Mouse (Mus musculus) NIH3T3 (cell line): ENCODE data around the gene Trappc6a.

Source experiments
- DNase-seq: peaks from one replicate; pipeline ENCODE4 v3.0.0-alpha.2; 2012; ENCODE audit warnings: low read depth

Trappc6a gene

DNA sequence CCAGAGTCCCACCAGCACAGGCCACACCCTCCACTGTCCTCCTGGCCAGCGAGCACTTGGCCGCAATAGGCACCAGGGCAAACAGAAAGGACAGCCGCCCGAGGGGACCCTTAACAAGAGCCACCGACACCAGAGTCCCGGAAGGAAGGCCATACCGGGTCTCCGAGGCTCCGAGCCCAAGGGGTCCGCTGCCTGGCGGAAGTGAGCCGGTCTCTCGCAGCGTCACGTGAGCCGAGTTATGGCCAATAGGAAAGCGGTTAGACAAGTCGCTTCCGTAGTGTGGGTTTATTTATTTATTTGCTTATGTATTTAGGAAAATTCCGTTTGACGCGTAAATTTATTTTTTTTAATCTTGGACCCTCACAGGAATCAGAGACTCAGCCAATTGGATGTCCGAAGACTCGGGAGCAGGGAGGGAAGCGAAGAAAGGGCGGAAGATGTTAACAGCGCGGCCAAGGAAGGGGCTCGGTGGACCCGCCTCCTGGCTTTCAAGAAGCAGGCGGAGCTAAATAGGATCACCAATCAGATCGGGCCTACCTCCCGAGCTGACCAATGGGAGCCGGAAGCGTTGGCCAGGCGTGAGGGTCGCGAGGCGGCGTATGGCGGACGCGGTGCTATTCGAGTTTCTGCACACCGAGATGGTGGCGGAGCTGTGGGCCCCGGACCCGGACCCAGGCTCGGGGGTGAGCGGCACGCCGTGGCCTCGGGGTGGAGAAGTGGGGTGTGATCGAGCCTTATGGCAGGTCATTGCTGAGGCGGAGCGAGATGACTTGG is at the start of gene Trappc6a, which contains the start of gene Bloc1s3:
Gene Trappc6a (plus strand): TSS at position 246 of the 774 bp plus-strand sequence.
Gene Bloc1s3 (minus strand): TSS at position 218 of the 774 bp plus-strand sequence.
- DNase-seq: peak; percentile 95

DNA sequence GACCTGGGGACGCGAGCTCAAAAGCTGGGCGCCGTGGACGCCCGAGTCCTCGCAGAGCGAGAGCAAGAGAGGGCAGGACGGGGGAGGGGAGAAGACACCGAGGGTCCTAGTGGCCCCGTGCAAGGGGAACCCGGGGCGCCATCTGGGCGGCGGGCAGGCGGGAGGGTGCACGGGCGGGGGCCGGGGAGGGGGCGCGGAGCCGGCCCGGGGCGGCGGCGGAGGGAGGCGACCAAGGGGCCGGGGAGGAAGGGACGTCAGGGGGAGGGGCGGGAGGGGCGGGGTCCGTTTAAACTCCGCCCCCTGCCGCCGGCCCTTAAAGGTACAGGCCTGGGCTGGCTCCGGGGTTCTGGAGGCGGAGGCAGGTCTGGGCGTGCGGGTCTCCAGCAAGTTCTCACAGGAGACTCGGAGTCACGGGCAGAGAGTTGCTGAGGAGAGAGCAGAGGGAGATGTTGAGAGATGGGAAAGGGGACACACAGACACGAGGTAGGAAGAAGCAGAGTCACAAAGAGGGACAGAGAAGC is 49.5 kb upstream of the Trappc6a start, which contains the start of gene Mark4:
Gene Mark4 (minus strand): TSS at position 231 of the 521 bp plus-strand sequence.
- peak; percentile 92 for DNase-seq

DNA sequence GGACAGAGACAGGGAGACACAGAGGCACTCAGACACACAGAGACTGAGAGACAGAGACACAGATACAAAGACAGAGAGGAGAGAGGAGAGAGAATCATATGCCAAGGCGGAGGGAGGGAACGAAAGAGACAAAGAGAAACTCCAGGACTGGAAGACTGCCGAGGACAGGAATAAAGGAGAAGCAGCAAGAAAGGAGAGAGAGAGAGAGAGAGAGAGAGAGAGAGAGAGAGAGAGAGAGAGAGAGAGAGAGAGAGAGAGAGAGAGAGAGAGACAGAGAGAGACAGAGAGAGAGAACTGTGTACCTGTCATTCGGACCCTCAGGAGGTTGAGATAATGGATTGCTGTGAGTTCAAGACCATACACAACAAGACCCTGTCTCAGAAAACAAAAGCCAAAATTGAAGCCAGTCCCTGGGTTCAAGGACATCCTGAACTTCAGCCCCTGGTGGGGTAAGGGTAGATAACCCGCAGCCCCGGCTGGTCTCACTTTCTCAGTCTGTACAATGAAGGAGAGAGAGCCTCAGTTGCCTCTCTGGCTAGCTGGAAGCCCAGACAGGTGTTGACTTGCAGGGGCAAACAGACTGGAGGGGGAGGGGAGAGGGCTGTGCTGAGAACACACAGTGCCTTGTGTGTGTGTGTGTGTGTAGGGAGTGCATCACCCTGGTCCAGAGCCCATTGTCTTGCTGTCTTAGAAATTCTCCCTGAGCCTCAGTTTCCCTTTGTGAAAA is 48.9 kb upstream of the Trappc6a start:
- no peak for DNase-seq

DNA sequence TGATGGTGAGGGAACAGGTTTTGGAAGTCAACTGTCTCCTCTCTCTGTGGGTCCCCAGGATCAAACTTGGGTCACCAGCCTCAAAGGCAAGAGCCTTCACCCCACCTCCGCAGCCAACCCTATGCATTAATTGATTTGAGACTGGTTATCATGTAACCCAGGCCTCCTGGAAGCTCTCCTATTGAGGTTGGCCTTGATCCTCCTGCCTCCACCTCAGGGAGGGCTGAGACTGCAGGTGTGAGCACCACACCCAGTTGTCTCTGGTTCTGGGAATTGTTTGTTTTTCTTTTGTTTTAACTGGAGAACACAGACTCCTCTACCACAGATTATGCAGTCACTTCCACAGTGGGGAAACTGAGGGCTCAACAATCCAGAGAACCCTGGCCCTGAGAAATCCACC is 47.7 kb upstream of the Trappc6a start:
- no peak for DNase-seq

DNA sequence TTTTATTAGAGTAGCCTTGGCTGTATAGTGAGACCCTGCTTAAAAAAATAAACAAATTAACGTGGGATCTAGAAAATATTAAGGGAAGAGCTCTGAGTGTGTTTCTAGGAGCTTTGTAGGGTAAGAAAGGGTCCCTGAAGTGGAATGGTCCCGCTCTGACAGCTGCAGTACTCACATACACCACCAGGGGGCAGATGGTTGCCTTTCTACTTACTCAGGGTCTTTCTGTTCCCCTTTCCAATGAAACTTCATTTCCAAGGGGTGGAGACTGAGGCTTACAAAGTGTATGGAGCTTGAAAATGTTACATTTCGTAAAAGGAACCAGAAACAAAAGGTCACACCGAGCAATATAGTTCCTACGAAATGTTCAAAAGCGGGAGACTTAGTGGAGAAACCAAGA is 46.7 kb upstream of the Trappc6a start:
- DNase-seq: peak; percentile 84

DNA sequence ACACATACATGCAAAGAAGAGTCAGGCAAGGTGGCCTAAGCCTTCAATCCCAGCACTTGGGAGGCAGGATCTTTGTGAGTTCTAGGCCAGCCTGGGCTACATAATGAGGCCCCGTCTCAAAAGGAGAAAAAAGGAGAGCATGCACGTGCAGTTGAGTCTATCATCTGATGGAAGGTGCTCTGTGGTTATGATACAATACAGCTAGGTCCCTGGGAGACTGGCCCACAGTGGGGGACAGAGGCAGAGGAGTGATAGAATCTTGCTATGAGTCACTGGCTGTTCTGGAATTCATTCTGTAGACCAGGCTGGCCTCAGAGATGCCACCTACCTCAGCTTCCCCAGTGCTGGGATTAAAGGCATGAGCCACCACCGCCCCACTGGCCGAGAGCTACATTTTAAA is 45.8 kb upstream of the Trappc6a start:
- DNase-seq: no peak

DNA sequence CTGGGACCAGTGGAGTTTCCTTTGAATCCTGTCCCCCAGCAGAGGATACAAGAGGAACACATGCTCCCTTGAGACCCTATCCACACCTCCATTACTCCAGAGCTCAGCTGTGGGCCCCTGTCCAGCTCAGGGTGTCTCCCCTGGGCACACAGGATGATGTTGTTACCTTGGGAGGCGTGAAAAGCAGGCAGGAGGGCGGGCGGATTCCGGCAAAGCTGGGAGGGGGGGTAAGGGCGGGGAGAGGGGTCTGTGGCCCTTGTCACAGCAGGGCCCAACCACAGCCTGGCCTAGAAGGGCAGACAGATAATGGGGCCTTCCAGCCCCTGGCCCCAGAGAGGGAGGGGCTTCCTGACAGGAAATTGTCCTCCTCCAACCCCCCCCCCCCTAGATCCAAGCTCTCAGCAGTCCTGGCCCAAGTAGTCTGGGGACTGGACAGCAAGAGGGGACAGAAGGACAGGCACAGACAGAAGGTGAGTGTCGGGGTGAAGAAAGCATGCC is 45.3 kb upstream of the Trappc6a start, which contains the start of gene Exoc3l2:
Gene Exoc3l2 (plus strand): TSS at position 448 of the 498 bp plus-strand sequence.
- DNase-seq: no peak

DNA sequence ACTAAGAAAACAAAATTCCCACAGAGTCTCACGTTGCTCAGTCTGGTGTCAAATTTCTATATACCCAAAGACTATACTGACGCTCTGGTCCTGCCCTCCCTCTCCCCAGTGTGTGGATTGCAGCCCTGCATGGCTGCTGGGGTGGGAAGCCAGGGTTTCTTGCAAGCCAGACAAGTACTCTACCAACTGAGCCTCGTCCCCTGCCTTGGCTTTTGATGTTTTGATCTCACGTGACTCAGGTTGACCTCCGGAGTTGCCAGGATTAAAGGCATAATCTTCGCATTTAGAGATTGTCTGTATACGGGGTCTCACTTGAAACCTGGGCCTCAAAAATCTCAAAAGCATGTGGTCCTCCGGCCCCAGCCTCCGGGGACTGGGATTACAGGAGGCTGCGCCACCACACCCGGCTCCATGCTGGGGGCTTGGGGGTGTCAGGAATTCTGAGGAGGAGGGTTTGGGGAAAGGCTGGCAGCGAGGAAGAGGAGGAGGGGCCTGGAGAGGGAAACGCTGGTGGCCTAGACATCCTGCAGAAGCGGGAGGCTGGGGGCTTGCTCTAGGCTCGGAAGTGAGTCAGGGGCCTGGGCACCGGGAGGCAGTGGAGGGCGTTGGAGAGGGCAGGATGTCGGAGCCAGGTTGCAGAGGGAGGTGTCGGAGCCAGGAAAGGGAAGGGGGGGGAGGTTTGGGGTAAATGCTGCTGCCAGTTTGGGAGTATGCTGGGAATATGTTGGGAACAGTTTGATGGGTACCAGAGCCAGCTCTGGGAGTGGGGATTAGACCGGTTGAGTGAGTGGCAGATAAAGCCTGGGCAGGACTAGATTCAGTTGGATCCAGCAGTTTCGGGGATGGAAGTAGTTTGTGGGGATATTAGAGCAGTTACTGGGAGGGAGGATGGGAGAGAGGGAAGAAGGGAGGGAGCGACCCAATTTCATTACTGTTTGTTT is 43.6 kb upstream of the Trappc6a start:
- peak; percentile 68 for DNase-seq

DNA sequence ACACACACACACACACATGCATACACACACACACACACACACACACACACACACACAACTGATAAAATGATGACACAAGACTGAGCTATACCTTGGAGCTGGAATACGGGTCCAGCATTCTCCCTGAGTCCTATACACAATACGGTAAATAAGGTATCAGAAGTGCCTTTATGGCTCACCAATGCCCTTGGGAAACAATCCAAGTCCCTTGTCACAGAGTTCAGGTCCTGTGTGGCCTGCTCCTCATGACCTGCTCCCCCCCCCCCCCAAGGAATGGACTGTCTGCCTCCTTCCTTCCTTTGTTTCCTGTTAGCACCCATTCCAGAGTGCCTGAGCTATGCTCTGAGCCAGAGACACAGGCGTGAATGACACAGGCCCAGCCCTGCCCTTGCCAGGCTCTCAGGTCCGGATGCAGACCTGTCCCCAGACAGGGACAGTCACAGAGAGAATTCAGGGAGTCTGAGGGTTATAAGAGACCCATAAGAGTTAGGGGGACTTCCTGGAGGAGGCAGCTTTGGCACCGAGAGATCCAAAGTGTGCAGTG is 41.5 kb upstream of the Trappc6a start:
- DNase-seq: no peak

DNA sequence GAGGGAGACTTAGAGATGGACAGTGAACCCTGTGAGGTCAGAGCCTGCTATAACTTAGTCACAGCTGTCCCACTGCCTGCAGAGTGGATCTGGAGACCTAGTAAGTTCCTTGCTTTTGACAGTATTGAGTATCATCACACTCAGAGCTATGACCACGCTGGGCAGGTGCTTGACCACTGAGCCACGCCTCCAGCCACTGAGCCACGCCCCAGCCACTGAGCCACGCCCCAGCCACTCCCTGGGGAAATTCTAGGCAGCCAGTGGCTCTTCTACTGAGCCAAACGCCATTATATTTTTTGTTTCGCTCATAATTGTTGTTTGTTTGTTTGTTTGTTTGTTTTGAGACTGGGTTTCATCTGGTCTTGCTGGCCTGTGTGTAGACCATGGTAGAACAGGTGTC is 40.6 kb upstream of the Trappc6a start:
- DNase-seq: no peak

DNA sequence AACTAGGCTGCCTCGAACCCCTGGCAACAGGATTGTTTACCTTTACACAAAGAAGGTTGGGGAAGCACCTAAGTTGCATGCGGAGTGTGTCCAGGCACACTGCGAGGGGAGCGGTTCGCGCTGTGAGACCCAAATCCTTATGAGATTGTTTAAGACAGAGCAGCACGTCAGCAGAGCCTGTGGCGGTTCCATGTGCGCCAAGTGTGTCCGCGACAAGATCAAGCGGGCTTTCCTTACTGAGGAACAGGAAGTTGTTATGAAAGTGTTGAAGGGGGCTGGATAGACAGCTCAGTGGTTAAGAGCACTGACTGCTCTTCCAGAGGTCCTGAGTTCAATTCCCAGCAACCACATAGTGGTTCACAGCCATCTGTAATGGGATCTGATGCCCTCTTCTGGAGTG is 39.9 kb upstream of the Trappc6a start:
- no peak for DNase-seq

DNA sequence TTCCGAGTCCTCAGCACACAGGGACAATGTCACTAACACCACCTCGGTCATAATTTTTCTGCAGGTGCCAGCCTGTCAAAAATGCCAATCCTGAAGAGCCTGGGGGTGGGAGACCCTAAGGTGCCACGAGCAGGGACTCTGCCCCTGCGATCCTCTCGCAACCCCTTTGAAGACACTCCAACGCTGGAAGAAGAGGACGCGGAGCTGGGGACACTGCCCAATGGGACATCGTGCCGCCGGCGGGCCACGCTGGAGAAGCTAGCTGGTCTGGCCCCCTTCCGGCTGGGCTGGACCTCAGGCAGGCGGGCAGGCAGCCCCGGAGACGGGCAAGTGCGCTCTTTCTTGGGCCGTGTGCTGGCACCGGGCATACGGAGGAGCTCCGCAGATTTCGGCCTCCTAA is 38.8 kb upstream of the Trappc6a start:
- no peak for DNase-seq

DNA sequence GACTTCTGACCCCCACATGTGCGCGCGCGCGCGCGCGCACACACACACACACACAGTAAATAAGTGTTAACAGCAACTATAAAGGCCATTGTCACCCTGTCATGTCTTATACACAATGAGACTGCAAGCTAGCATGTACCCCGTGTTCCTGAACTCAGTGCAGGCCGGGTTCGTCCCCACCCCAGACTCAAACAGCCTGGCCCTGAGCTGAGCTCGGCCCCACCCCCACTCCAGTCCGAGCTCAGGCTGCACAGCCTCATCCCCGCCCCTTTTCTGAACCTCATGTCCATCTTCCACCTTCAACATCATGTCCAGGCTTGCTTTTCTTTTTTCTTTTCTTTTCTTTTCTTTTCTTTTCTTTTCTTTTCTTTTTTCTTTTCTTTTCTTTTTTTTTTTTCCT is 37.9 kb upstream of the Trappc6a start:
- no peak for DNase-seq

DNA sequence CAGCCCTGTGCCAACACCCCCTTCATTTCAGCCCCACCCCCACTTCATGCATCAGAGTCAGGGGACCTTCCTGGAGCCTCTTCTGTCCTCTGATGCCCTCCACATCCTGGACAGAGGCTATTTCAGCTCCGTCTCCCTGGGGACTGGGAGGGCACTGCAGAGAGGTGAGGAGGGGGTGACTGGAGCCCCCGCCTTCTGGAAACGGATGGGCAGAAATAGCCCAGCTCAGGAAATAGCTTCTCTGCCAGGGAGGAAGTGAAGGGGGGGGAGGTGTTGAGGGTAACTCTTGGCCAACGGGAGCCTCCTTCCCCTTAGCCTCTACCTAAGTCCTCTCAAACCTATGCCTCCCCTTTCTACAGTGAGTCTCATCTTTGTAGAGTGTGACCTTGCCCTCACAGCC is 35.8 kb upstream of the Trappc6a start:
- DNase-seq: no peak

DNA sequence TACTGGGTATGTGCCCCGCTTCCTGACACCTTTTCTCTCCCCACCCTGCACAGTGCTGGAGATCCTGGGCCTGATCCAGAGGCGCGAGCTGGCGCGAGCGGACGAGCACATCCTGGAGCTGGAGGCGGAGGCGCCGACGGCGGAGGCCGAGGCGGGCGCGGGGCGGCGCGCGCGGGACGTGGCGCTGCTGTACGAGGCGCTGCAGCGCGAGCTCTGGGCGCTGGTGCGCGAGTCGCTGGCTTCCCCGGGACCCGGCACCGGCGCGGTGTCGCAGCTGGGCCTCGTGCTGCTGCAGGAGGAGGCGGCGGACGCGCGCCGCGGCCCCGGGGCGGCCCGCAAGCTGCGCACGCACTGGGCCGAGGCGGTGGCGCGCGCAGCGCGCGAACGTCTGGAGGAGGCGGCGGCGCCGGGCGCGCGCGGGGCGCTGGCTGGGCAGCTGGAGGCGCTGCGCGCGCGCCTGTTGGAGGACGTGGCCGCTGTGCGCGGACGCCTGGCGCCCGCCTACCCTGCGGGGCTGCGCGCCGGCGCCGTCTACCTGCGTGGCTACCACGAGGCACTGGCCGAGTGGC is 34.2 kb upstream of the Trappc6a start:
- DNase-seq: no peak

DNA sequence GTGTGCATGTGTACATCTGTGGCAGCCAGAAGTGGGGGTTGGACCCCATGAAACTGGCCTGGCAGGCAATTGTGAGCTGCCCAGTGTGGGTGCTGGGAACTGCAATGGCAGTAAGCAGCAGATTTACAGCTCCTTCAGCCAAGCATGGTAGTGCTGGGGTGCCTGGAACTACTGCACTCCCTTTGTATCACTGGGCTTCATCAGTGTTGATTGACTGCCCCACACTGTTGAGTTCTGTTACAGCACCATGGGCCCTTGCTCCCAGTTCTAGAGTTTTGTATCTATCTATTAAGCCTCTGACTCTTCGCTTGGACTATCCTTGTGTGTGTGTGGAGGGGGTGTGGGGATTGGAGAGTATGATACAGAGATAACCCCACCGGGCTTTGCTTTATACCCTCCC is 31.1 kb upstream of the Trappc6a start:
- peak; percentile 36 for DNase-seq

DNA sequence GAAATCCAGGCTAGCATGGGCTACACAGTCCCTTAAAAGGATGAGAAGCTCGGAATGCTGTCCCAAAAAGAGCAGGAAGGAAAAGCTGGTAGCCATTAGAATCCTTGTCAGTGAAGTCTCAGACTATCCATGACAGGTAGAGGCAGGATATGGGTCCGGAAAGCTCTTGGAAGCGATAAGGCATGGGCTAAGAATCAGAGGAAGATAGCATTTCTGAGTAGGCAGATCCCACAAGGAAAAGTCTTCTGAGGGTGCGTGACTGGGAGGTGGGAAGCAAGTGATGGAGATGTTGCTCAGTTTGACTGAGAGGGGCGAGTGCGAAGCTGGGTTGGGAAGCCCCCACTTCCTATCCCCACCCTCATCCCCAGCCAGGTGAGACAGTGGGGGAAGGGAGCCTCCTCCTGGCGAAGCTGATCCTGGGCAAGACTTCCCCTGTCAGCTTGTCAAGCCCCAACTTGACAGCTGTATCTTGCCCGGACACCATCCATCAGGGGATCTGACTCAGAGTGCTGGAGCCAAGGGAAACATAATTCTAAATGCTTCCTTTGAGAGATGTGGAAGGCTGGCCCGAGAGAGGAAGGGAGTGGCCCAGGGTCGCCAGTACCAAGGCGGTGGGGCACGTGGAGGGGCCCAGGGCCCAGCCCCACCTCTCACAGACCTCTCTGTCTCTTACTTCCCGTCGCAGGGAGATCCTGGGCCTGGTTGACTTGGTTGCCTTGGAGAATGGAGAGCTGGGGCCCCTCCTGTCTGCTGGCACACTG is 30.4 kb upstream of the Trappc6a start:
- peak; percentile 45 for DNase-seq

DNA sequence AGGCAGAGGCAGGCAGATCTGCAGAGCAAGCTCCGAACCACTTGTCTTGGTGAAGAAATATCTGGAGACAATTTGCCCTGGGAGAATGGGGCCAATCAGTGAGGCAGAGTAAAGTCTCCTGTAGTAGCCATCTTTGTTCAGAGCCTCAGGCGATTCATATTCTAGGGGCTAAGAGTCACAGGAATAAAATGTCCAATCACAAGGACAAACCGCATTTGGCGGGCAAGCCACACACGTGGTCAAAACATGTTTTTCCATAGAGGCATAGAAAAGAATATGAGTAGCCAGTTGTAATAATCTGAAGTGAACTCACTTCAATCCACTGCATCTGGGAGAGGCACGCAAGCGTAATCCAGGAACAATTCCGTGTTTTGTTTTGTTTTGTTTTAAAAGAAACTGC is 24.9 kb upstream of the Trappc6a start:
- peak; percentile 53 for DNase-seq

DNA sequence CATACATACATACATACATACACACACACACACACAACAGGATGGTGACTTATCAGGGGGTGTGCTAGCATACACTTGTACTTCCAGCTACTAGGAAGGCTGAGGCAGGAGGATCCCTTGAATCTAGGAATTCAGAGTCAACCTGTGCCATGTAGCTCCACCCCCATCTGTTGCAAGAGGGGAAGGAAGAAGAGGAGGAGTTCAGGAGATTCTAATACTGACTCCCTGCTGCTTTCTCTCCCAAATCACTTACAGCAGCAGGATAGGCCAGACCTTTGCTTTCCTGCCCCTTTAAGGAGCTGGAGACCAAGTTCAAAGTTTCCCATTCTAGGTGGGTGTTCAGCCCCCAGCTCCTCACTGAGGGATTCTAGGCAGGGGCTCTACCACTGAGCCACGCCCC is 22.7 kb upstream of the Trappc6a start:
- DNase-seq: no peak

DNA sequence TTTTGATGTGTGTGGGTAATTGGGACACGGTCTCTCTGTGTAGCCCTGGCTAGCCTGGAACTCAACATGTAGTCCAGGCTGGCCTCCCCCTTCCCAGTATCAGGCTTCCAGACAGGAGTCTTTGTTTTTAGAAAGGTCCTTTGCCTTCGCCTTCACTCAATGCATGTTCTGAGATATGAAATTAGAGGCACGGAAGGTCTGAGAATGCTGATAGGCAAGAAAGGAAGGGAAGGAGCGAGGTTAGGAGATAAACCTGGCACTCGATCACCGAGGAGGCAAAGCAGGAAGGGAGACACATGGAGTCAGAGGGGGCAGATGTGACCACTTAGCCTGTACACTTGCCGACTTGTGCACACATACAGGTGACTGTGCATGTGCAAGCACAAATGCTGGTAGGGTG is 21.6 kb upstream of the Trappc6a start:
- DNase-seq: no peak
